Mouse (Mus musculus) 416B (cell line): Measurements from ENCODE around the gene Bag1.
A peak's percentile ranks its signal among the peaks of the same experiment; 100 is the strongest.

ENCODE experiments used
- DNase-seq: peaks from one replicate; pipeline ENCODE4 v3.0.0; 2011; ENCODE audit warnings: low read depth

Bag1 gene

GRCm38 (mm10) chr4:40948160-40948708 lies at the start of gene Bag1, which contains the start of gene Chmp5:
Bag1 (minus strand) TSS chr4:40948294.
Chmp5 (plus strand) TSS chr4:40948407.
- peak; percentile 99 for DNase-seq

- no peak for DNase-seq
Measured at GRCm38 (mm10) chr4:40996302-40996701, 48.2 kb upstream of the Bag1 start.

- DNase-seq: no peak
Measured at GRCm38 (mm10) chr4:40989633-40990032, 41.5 kb upstream of the Bag1 start.

- DNase-seq: no peak
Measured at GRCm38 (mm10) chr4:40983686-40984085, 35.6 kb upstream of the Bag1 start.

- no peak for DNase-seq
Measured at GRCm38 (mm10) chr4:40982486-40982885, 34.4 kb upstream of the Bag1 start.

- DNase-seq: no peak
Measured at GRCm38 (mm10) chr4:40979430-40979829, 31.3 kb upstream of the Bag1 start.

GRCm38 (mm10) chr4:40976651-40977050 lies 28.6 kb upstream of the Bag1 start:
- no peak for DNase-seq

GRCm38 (mm10) chr4:40975678-40976077 lies 27.6 kb upstream of the Bag1 start:
- DNase-seq: peak; percentile 11

- DNase-seq: no peak
Measured at GRCm38 (mm10) chr4:40974011-40974410, 25.9 kb upstream of the Bag1 start.

- DNase-seq: peak; percentile 81
Measured at GRCm38 (mm10) chr4:40971744-40972143, 23.6 kb upstream of the Bag1 start.

- peak; percentile 97 for DNase-seq
Measured at GRCm38 (mm10) chr4:40970842-40971701, 23.0 kb upstream of the Bag1 start, which contains the start of gene Nfx1. Nfx1 (plus strand) TSS chr4:40970906.

- DNase-seq: no peak
Measured at GRCm38 (mm10) chr4:40970592-40970841, 22.4 kb upstream of the Bag1 start.

- DNase-seq: peak; percentile 44
Measured at GRCm38 (mm10) chr4:40969781-40970591, 21.9 kb upstream of the Bag1 start.

GRCm38 (mm10) chr4:40969161-40969560 lies 21.1 kb upstream of the Bag1 start:
- DNase-seq: no peak

- DNase-seq: no peak
Measured at GRCm38 (mm10) chr4:40963536-40963935, 15.4 kb upstream of the Bag1 start.

- peak; percentile 26 for DNase-seq
Measured at GRCm38 (mm10) chr4:40955942-40956341, 7.8 kb upstream of the Bag1 start.

- DNase-seq: peak; percentile 71
Measured at GRCm38 (mm10) chr4:40953521-40953920, 5.4 kb upstream of the Bag1 start.

- peak; percentile 56 for DNase-seq
Measured at GRCm38 (mm10) chr4:40947565-40948159, 432 bp downstream of the Bag1 start.

GRCm38 (mm10) chr4:40946516-40947121 lies 1.5 kb downstream of the Bag1 start:
- DNase-seq: peak; percentile 19

GRCm38 (mm10) chr4:40943651-40944050 lies 4.4 kb downstream of the Bag1 start:
- DNase-seq: no peak

GRCm38 (mm10) chr4:40938793-40939192 lies 9.3 kb downstream of the Bag1 start:
- DNase-seq: no peak
